Mouse (Mus musculus) cortical plate, adult 2 months (tissue): Measurements from ENCODE around the gene Astn2.
"Not testable (repeated sequence)": the region's sequence is repeated elsewhere in the genome, so short reads cannot be mapped to it uniquely, and the experiment has no call there.

Experiments
- CTCF ChIP-seq: fragments of 200-500 bp; IDR thresholded peaks from 2 replicates; pipeline ENCODE4 v1.5.1; 2011; ENCODE audit warnings: mild to moderate bottlenecking, control low read depth, low read length; ENCODE audit not compliant: insufficient read depth; ENCODE audit errors: extremely low read depth
- POLR2A ChIP-seq: fragments of 200-500 bp; IDR thresholded peaks from 2 replicates; pipeline ENCODE4 v1.6.1; 2011; ENCODE audit warnings: mild to moderate bottlenecking, low read length, control low read depth; ENCODE audit not compliant: insufficient read depth; ENCODE audit errors: extremely low read depth

DNA sequence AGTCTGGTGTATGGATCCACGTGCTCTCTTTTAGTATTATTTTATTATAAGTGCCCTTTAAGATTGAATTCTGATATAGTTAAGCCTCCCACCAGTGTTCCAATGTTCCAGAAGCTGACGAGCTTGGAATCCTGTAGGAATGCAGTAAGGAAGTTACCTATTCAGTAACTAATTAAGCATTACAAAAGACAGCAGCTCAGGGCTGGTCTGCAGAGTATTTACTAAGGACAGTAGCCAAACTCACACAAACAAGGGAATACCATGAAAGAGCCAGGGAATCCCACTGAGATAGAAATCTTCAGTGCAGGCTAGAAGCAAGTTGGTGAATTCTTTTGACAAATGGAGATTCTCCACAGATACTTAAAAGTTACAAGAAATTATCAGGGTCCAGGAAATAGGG is 724.6 kb downstream of the Astn2 start:
- not testable (repeated sequence) for TF ChIP-seq CTCF, POLR2A
